ENCODE assay signal across 8 mouse cellular contexts in genomic region chr1:88699856-88700791, GRCm38 (mm10). TPM values are rescaled to one million over a fixed set of nuclear protein-coding genes. Genes with fewer than 3 reads are reported as not detected.
DNase-seq lines count a peak whose midpoint lies in the region; ATAC-seq lines count a peak whose summit lies in the region.

No protein-coding gene starts in this region.

- intact Hi-C loops in heart, postnatal 10 days (cut with DNase I) = loop anchor here (1.0 to 10.0 kb wide), 3 partner anchors 41 to 345 kb away; no protein-coding TSS in a partner anchor

- H3K4me3 ChIP-seq in limb, embryonic 10.5 days = peak overlapping the region; percentile 91
- peak overlapping the region; percentile 97 for H3K4me3 ChIP-seq in midbrain, embryonic 12.5 days

- peak overlapping the region; percentile 97 for H3K27ac ChIP-seq in limb, embryonic 10.5 days
- peak overlapping the region; percentile 97 for H3K27ac ChIP-seq in midbrain, embryonic 12.5 days (replicated peaks)

- 4% methylated on average over 25 of the region's 25 CpGs for WGBS in limb, embryonic 10.5 days
- 2% methylated on average over 25 of the region's 25 CpGs for WGBS in midbrain, embryonic 12.5 days

- ATAC-seq in midbrain, embryonic 12.5 days (ENCODE audit: low FRiP score, low read depth) = peak; percentile 4; the same call in 1 of the 2 replicates

- H3K9me3 ChIP-seq in limb, embryonic 10.5 days (replicated peaks) = no peaks in the 10 kb centered on the region
- H3K9me3 ChIP-seq in midbrain, embryonic 12.5 days = no peaks in the 10 kb centered on the region

- H3K4me2 ChIP-seq in midbrain, embryonic 12.5 days (replicated peaks) = peak overlapping the region; percentile 67

- H3K4me1 ChIP-seq in limb, embryonic 10.5 days = peaks cover 39% of the 10 kb centered on the region
- peaks cover 25% of the 10 kb centered on the region for H3K4me1 ChIP-seq in midbrain, embryonic 12.5 days

- H3K9ac ChIP-seq in midbrain, embryonic 12.5 days (replicated peaks) = peak overlapping the region; percentile 99

- H3K27me3 ChIP-seq in limb, embryonic 10.5 days (ENCODE audit: low read depth, poor library complexity, severe bottlenecking) = peaks cover 13% of the 10 kb centered on the region; the same call in 1 of the 2 replicates
- peaks cover 13% of the 10 kb centered on the region for H3K27me3 ChIP-seq in midbrain, embryonic 12.5 days

- H3K36me3 ChIP-seq in limb, embryonic 10.5 days = peaks cover 7% of the 10 kb centered on the region
- peaks cover 10% of the 10 kb centered on the region for H3K36me3 ChIP-seq in midbrain, embryonic 12.5 days

- peak; percentile 48 to 51 for DNase-seq in B cell, adult 2 months
- peak; percentile 28 for DNase-seq in ES-CJ7 (ENCODE audit: low read depth, low spot score)
- peak; percentile 76 for DNase-seq in embryo, embryonic 11 days
- DNase-seq in heart, postnatal 10 days = peak; percentile 45 to 55
- peak; percentile 72 for DNase-seq in limb, embryonic 10.5 days (ENCODE audit: low spot score)
- peak; percentile 82 for DNase-seq in thymus, postnatal 14 days
- no peak for DNase-seq in left cerebral cortex, adult 18-20 months (ENCODE audit: low spot score in 2 of 2)

RNA-seq across cellular contexts. Expression of gene Arl4c, which starts 1.9 kb away (rescaled TPM):
- 10 to 100 TPM; 18.8 to 21.0 TPM for total RNA-seq in heart, postnatal 10 days (2021)
- polyA plus RNA-seq in limb, embryonic 10.5 days (2016; fragmentation: Nextera tagmentation; extraction: Ambion mirVana) = 9.0 and 9.4 TPM in 2 replicates
- 43.5 and 51.0 TPM in 2 replicates for polyA plus RNA-seq in midbrain, embryonic 12.5 days (2016; fragmentation: Nextera tagmentation; extraction: Ambion mirVana)
- 10 to 100 TPM; 37.8 to 40.1 TPM for total RNA-seq in left cerebral cortex, adult 18-20 months (2021)

Comparison
In these comparisons a context has a peak if more than half of its experiments do, and no peak if none do; other contexts are left out.
1. DNase-seq: peak in B cell, adult 2 months (2 of 2), ES-CJ7 (single experiment), embryo, embryonic 11 days (single experiment), heart, postnatal 10 days (2 of 2), limb, embryonic 10.5 days (single experiment) and thymus, postnatal 14 days (single experiment); none in left cerebral cortex, adult 18-20 months (0 of 2).